In the genomic region with DNA sequence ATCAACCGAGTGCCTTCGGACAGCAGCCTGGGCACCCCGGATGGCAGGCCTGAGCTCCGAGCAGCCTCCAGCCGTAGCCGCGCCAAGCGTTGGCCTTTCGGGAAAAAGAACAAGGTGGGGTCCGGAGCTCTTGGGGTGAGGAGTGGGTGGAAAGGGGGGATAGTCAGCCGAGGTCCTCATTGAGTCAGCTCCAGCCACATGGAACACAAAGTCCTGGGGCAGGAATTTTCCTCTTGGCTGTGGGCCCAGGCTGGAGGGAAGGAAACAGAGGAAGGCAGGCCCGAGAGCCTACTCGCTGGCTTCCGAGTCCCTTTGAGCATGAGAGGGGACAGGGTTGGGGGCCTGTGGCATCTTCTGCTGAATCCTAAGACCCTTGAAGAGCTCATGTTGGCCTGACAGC, we compare ENCODE assay signal across 16 mouse cellular contexts. TPM values are rescaled to one million over a fixed set of nuclear protein-coding genes. Genes with fewer than 3 reads are reported as not detected.
A peak's percentile ranks its signal among the peaks of the same experiment; 100 is the strongest.
DNase-seq lines count a peak whose midpoint lies in the region; TF ChIP-seq lines count a peak whose summit lies in the region.
"Had no signal": no experiment of that assay in that cellular context is flagged by ENCODE, and none has a peak within 500 bp of the region (broad histone marks: within the 10 kb centered on the region; RNA-seq: fewer than 3 reads in every experiment).

No protein-coding gene starts in this region.

- DNase-seq in gastrocnemius, adult 18-20 months (ENCODE audit: low spot score) = peak; percentile 89
- no peak for DNase-seq in gastrocnemius, postnatal 10 days
- DNase-seq in kidney, adult 2 months = peak; percentile 51
- no peak for DNase-seq in kidney, adult 11 months
- DNase-seq in ovary, postnatal 36 days (ENCODE audit: low spot score) = peak; percentile 19
- no peak for DNase-seq in ovary, postnatal 10 days (ENCODE audit: low spot score)
- DNase-seq in cerebellum, adult 9-10 months = no peak
- DNase-seq: adrenal gland, adult 2 months; cerebellum, adult 11-12 months; kidney, adult 18-20 months; left cerebral cortex, postnatal 4 days; right cerebral cortex, postnatal 14 days; thymus, postnatal 14 days had no signal

- H3K27me3 ChIP-seq in kidney, adult 2 months (replicated peaks; ENCODE audit: control insufficient read depth, insufficient read depth, low read length) = no peaks in the 10 kb centered on the region
- H3K27me3 ChIP-seq: CH12.LX; forebrain, embryonic 13.5 days; neural tube, embryonic 12.5 days had no signal

- H3K4me1 ChIP-seq in kidney, adult 2 months (ENCODE audit: control insufficient read depth, insufficient read depth, low read length) = no peaks in the 10 kb centered on the region

- no peak for TF ChIP-seq POLR2A in kidney, adult 2 months (IDR thresholded peaks at IDR 0.05; ENCODE audit: low read depth, low read length)

- H3K36me3 ChIP-seq in kidney, adult 2 months (ENCODE audit: control insufficient read depth, insufficient read depth, low read length) = no peaks in the 10 kb centered on the region; the same call in 1 of the 2 replicates

- H3K4me3 ChIP-seq in kidney, adult 2 months (ENCODE audit: insufficient read depth, low read depth, low read length) = no peak overlapping the region
- H3K4me3 ChIP-seq: forebrain, embryonic 13.5 days; neural tube, embryonic 12.5 days had no signal

- TF ChIP-seq CTCF in kidney, adult 2 months (conservative IDR thresholded peaks at IDR 0.05; ENCODE audit: insufficient read depth, insufficient read length, low read depth, low read length) = no peak

- H3K27ac ChIP-seq in kidney, adult 2 months (ENCODE audit: insufficient read depth, low read depth, low read length) = peak overlapping the region; percentile 52
- H3K27ac ChIP-seq: forebrain, embryonic 13.5 days; neural tube, embryonic 12.5 days had no signal

- 65% methylated on average over 14 of the region's 14 CpGs for WGBS in kidney, adult 2 months

RNA-seq across cellular contexts. Expression of a gene that starts 6.1 kb away (rescaled TPM):
- 100 to 1,000 TPM; 142 to 174 TPM for total RNA-seq in gastrocnemius, adult 18-20 months (2021)
- total RNA-seq in gastrocnemius, postnatal 10 days (2021) = 10 to 100 TPM; 69.1 to 74.4 TPM
- polyA plus RNA-seq in kidney, adult 2 months (2012; rRNA removed) = 30.4 and 35.6 TPM in 2 replicates

RNA-seq across cellular contexts. Expression of a gene that starts 7.1 kb away (rescaled TPM):
- 10 to 100 TPM; 22.6 to 25.4 TPM for total RNA-seq in gastrocnemius, adult 18-20 months (2021)
- total RNA-seq in gastrocnemius, postnatal 10 days (2021) = 10 to 100 TPM; 22.0 to 23.8 TPM
- polyA plus RNA-seq in kidney, adult 2 months (2012; rRNA removed) = 36.7 and 39.6 TPM in 2 replicates

RNA-seq across cellular contexts. Expression of a gene that starts 23.5 kb away (rescaled TPM):
- under 1 TPM; 0.32 to 0.71 TPM for total RNA-seq in gastrocnemius, adult 18-20 months (2021)
- 1 to 10 TPM; 1.5 to 2.4 TPM for total RNA-seq in gastrocnemius, postnatal 10 days (2021)
- 1.1 and 3.4 TPM in 2 replicates for polyA plus RNA-seq in kidney, adult 2 months (2012; rRNA removed)

RNA-seq across cellular contexts. Expression of a gene that starts 27.4 kb away (rescaled TPM):
- 10 to 100 TPM; 23.2 to 26.2 TPM for total RNA-seq in gastrocnemius, adult 18-20 months (2021)
- 1 to 10 TPM; 1.6 to 3.5 TPM for total RNA-seq in gastrocnemius, postnatal 10 days (2021)
- 51.5 and 69.4 TPM in 2 replicates for polyA plus RNA-seq in kidney, adult 2 months (2012; rRNA removed)

Comparison
In these comparisons a context has a peak if more than half of its experiments do, and no peak if none do; other contexts are left out.
1. DNase-seq: peak in gastrocnemius, adult 18-20 months (single experiment), kidney, adult 2 months (single experiment) and ovary, postnatal 36 days (single experiment); none in gastrocnemius, postnatal 10 days (single experiment), kidney, adult 11 months (single experiment), ovary, postnatal 10 days (single experiment) and cerebellum, adult 9-10 months (single experiment).